Mouse (Mus musculus): ENCODE results near the gene Ctrb1. TPM values are rescaled to one million over a fixed set of nuclear protein-coding genes. Genes with fewer than 3 reads are reported as not detected.

The Ctrb1 gene
- polyA plus RNA-seq, 1 experiment from 2014 or later = not detected

- no peak overlapping the region for H3K9ac ChIP-seq (replicated peaks; ENCODE audit: low read depth, low read length)
- H3K9me3 ChIP-seq (ENCODE audit: control insufficient read depth, low read length) = no peaks in the 10 kb centered on the region
- no peak overlapping the region for H3K4me3 ChIP-seq (ENCODE audit: low read depth, low read length)
- H3K27ac ChIP-seq (ENCODE audit: low read depth, low read length) = 0 out of 2 replicates have a peak overlapping the region, but pooled peaks have one; percentile 28
- ATAC-seq (ENCODE audit: low read depth) = no peak
- H3K4me2 ChIP-seq (ENCODE audit: low read depth, low read length) = no peak overlapping the region
- H3K36me3 ChIP-seq (ENCODE audit: control insufficient read depth, insufficient read depth, low read length) = peaks cover 47% of the 10 kb centered on the region
- no peaks in the 10 kb centered on the region for H3K27me3 ChIP-seq (ENCODE audit: control insufficient read depth, insufficient read depth, low read length)
- peaks cover 22% of the 10 kb centered on the region for H3K4me1 ChIP-seq (ENCODE audit: control insufficient read depth, insufficient read depth, low read length)
- WGBS = 80% methylated on average over 6 of the region's 6 CpGs
Observed at GRCm38 (mm10) chr8:111712588-111712987, 21.8 kb upstream of the Ctrb1 start.

DNA sequence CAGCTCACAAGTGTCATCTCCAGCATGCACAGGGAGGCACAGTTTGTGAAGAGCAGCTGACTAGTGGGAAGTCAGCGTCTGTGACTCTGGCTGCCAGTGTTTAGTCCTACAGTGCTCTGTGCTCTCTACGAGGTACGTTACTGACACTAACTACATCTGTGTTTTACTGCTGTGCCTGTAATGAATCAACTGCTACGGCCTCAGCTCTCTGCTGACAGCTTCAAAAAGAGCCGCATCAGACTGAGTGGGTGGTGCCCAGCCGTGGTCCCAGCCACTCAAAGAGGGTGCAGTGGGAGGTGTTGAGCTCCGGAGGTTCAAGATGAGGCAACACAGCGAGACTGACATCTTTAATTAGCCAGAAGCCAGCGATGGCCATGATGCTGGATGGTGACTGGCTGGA lies 21.3 kb upstream of the Ctrb1 start:
- Histone ChIP-seq H3K36me3 (ENCODE audit: control insufficient read depth, insufficient read depth, low read length) (peaks cover 47% of the 10 kb centered on the region), H3K27me3 (ENCODE audit: control insufficient read depth, insufficient read depth, low read length) (no peaks in the 10 kb centered on the region), H3K4me2 (ENCODE audit: low read depth, low read length) (no peak overlapping the region), H3K27ac (ENCODE audit: low read depth, low read length) (no peak overlapping the region), H3K9me3 (ENCODE audit: control insufficient read depth, low read length) (no peaks in the 10 kb centered on the region), H3K4me3 (ENCODE audit: low read depth, low read length) (no peak overlapping the region), H3K9ac (replicated peaks; ENCODE audit: low read depth, low read length) (no peak overlapping the region), H3K4me1 (ENCODE audit: control insufficient read depth, insufficient read depth, low read length) (peaks cover 18% of the 10 kb centered on the region)
- WGBS = 54% methylated on average over 9 of the region's 9 CpGs
- no peak for ATAC-seq (ENCODE audit: low read depth)

DNA sequence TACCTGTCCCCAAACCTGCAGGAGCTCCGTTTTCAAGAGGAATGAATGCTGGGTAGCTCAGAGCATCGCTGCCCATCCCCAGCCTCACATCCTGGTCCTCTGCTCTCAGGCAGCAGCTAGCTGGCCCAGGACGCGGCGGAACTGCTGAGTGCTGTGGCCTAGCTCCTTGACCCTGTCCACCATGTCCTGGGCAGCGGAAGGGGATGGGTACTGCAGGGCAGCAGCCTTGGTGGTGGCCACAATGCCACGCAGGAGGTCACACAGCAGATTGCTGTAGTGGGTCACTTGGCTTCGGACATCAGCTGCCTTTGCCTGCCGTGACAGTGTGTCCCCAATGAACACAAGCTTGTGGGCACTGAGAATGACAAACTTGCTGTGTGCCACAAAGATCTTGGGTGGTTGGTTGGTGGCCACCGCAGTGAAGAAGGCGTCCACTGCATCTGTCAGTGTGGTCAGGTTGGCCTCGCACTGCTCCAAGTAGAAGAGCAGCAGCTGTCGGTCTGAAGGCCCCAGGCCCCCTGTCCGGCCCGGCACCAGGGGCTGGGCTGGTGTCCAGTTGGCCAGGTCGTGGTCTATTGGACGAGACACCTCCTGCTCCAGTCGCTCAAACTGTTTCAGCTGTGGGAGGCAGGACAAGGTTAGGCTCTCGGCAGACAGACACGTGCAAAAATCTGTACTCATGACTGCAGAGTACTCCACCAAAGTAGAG lies 20.1 kb upstream of the Ctrb1 start:
- H3K36me3 ChIP-seq (ENCODE audit: control insufficient read depth, insufficient read depth, low read length) = peaks cover 47% of the 10 kb centered on the region

DNA sequence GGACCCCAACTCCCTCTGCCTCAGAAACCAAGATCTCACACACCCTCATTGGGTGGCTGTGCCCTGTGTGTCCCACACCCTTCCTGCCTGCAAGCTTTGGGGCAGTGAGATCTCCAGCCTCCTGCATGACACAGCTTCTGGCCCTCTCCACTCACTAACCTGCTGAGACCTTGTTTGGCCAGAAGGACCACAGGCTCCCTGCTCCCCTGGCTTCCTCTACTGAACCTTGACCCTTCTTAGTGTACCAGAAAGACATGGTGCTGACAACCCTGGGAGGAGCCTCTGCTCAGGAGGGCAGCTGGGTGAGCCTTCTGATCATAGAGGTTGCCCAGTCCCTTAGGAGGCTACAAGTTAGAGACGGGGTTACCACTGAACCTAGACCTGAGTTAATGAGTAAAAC lies 18.4 kb upstream of the Ctrb1 start:
- no peaks in the 10 kb centered on the region for H3K27me3 ChIP-seq (ENCODE audit: control insufficient read depth, insufficient read depth, low read length)
- H3K9me3 ChIP-seq (ENCODE audit: control insufficient read depth, low read length) = no peaks in the 10 kb centered on the region
- no peak overlapping the region for H3K4me2 ChIP-seq (ENCODE audit: low read depth, low read length)
- H3K4me1 ChIP-seq (ENCODE audit: control insufficient read depth, insufficient read depth, low read length) = no peaks in the 10 kb centered on the region
- H3K4me3 ChIP-seq (ENCODE audit: low read depth, low read length) = no peak overlapping the region
- no peak overlapping the region for H3K27ac ChIP-seq (ENCODE audit: low read depth, low read length)
- no peak for ATAC-seq (ENCODE audit: low read depth)
- 95% methylated on average over 1 of the region's 1 CpGs for WGBS
- H3K9ac ChIP-seq (replicated peaks; ENCODE audit: low read depth, low read length) = no peak overlapping the region
- peaks cover 47% of the 10 kb centered on the region for H3K36me3 ChIP-seq (ENCODE audit: control insufficient read depth, insufficient read depth, low read length)

More for the DNA sequence above, 20.1 kb upstream of the Ctrb1 start:
- Histone ChIP-seq H3K27me3 (ENCODE audit: control insufficient read depth, insufficient read depth, low read length) (no peaks in the 10 kb centered on the region), H3K9me3 (ENCODE audit: control insufficient read depth, low read length) (no peaks in the 10 kb centered on the region), H3K4me2 (ENCODE audit: low read depth, low read length) (no peak overlapping the region), H3K4me1 (ENCODE audit: control insufficient read depth, insufficient read depth, low read length) (peaks cover 6% of the 10 kb centered on the region), H3K4me3 (ENCODE audit: low read depth, low read length) (no peak overlapping the region), H3K27ac (ENCODE audit: low read depth, low read length) (no peak overlapping the region), H3K9ac (replicated peaks; ENCODE audit: low read depth, low read length) (no peak overlapping the region)
- no peak for ATAC-seq (ENCODE audit: low read depth)
- WGBS = 94% methylated on average over 20 of the region's 20 CpGs

DNA sequence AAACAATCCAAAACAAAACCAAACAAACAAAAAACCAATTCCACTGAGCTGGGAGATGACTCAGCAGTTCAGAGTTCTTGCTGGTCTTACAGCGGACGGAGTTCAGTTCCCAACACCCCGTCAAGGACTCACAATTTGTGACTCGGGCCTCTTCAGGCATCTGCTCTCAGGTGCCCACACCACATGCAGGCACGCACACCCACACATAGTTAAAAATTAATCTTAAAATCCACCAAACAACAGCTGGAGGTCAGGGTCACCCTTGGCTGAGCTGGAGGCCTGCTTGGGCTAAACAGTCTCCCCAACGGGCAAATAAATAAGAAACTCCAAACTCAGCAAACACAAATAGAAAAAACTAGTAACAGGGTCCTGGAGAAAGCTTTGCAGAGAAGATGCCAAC lies 17.5 kb upstream of the Ctrb1 start:
- Histone ChIP-seq H3K27me3 (ENCODE audit: control insufficient read depth, insufficient read depth, low read length) (no peaks in the 10 kb centered on the region), H3K27ac (ENCODE audit: low read depth, low read length) (no peak overlapping the region), H3K4me3 (ENCODE audit: low read depth, low read length) (no peak overlapping the region), H3K36me3 (ENCODE audit: control insufficient read depth, insufficient read depth, low read length) (peaks cover 39% of the 10 kb centered on the region), H3K4me2 (ENCODE audit: low read depth, low read length) (no peak overlapping the region), H3K9ac (replicated peaks; ENCODE audit: low read depth, low read length) (no peak overlapping the region), H3K4me1 (ENCODE audit: control insufficient read depth, insufficient read depth, low read length) (no peaks in the 10 kb centered on the region), H3K9me3 (ENCODE audit: control insufficient read depth, low read length) (no peaks in the 10 kb centered on the region)
- no peak for ATAC-seq (ENCODE audit: low read depth)
- WGBS = 93% methylated on average over 6 of the region's 6 CpGs

- WGBS = 65% methylated on average over 5 of the region's 5 CpGs
- Histone ChIP-seq H3K9me3 (ENCODE audit: control insufficient read depth, low read length) (no peaks in the 10 kb centered on the region), H3K27ac (ENCODE audit: low read depth, low read length) (no peak overlapping the region), H3K27me3 (ENCODE audit: control insufficient read depth, insufficient read depth, low read length) (no peaks in the 10 kb centered on the region), H3K4me1 (ENCODE audit: control insufficient read depth, insufficient read depth, low read length) (no peaks in the 10 kb centered on the region), H3K36me3 (ENCODE audit: control insufficient read depth, insufficient read depth, low read length) (peaks cover 15% of the 10 kb centered on the region), H3K9ac (replicated peaks; ENCODE audit: low read depth, low read length) (no peak overlapping the region), H3K4me3 (ENCODE audit: low read depth, low read length) (no peak overlapping the region), H3K4me2 (ENCODE audit: low read depth, low read length) (no peak overlapping the region)
- no peak for ATAC-seq (ENCODE audit: low read depth)
Observed at GRCm38 (mm10) chr8:111705699-111706098, 14.9 kb upstream of the Ctrb1 start.

DNA sequence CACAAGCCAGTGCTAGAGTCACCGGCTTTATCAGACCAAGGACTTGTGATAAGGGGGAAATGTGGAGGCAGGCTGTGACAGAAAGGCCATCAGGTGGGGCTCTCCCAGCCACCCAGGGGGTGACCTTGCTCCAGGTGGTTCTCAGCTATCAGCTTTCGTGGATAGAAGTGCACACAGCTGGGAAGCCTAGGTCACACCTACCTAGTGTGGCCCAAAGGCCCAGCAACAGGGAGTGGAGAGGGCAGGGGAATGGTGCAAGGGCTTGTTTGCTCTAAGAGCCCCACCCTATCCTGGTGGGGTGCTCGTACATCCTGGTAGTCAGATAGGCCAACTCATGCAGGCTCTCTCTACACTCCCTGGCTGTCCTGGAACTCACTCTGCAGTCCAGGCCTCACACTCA lies 14.4 kb upstream of the Ctrb1 start:
- no peak overlapping the region for H3K9ac ChIP-seq (replicated peaks; ENCODE audit: low read depth, low read length)

GRCm38 (mm10) chr8:111704585-111704984 lies 13.8 kb upstream of the Ctrb1 start:
- ATAC-seq (ENCODE audit: low read depth) = no peak
- no peaks in the 10 kb centered on the region for H3K9me3 ChIP-seq (ENCODE audit: control insufficient read depth, low read length)
- WGBS = 93% methylated on average over 12 of the region's 12 CpGs
- H3K4me2 ChIP-seq (ENCODE audit: low read depth, low read length) = no peak overlapping the region
- no peaks in the 10 kb centered on the region for H3K4me1 ChIP-seq (ENCODE audit: control insufficient read depth, insufficient read depth, low read length)
- H3K27ac ChIP-seq (ENCODE audit: low read depth, low read length) = no peak overlapping the region
- H3K4me3 ChIP-seq (ENCODE audit: low read depth, low read length) = no peak overlapping the region
- no peaks in the 10 kb centered on the region for H3K27me3 ChIP-seq (ENCODE audit: control insufficient read depth, insufficient read depth, low read length)
- peaks cover 6% of the 10 kb centered on the region; the same call in 1 of the 2 replicates for H3K36me3 ChIP-seq (ENCODE audit: control insufficient read depth, insufficient read depth, low read length)
- H3K9ac ChIP-seq (replicated peaks; ENCODE audit: low read depth, low read length) = no peak overlapping the region

More for the DNA sequence above, 14.4 kb upstream of the Ctrb1 start:
- no peaks in the 10 kb centered on the region for H3K27me3 ChIP-seq (ENCODE audit: control insufficient read depth, insufficient read depth, low read length)
- H3K9me3 ChIP-seq (ENCODE audit: control insufficient read depth, low read length) = no peaks in the 10 kb centered on the region
- no peaks in the 10 kb centered on the region for H3K4me1 ChIP-seq (ENCODE audit: control insufficient read depth, insufficient read depth, low read length)
- no peak overlapping the region for H3K27ac ChIP-seq (ENCODE audit: low read depth, low read length)
- ATAC-seq (ENCODE audit: low read depth) = no peak
- peaks cover 10% of the 10 kb centered on the region for H3K36me3 ChIP-seq (ENCODE audit: control insufficient read depth, insufficient read depth, low read length)
- no peak overlapping the region for H3K4me3 ChIP-seq (ENCODE audit: low read depth, low read length)
- no peak overlapping the region for H3K4me2 ChIP-seq (ENCODE audit: low read depth, low read length)
- WGBS = 85% methylated on average over 3 of the region's 3 CpGs

DNA sequence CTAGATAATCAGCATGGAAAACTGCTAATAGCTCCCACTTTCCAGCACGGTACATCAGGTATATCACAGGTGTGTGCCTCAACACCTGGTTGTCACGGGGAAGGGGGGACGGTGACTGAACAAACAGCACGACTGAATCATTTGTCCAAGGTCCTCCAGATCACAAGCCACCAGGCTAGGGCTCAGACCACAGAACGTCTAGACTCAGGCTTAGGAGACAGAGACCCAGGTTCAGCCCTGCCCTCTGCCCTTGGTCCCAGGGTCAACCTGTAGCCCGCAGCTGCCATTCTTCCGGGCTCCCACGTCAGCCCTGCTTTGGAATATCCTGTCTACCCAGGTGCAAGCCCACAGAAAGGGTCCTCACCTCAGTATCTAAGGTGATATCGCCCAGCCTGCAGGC lies 10.6 kb upstream of the Ctrb1 start:
- ATAC-seq (ENCODE audit: low read depth) = no peak
- Histone ChIP-seq H3K27me3 (ENCODE audit: control insufficient read depth, insufficient read depth, low read length) (no peaks in the 10 kb centered on the region), H3K4me1 (ENCODE audit: control insufficient read depth, insufficient read depth, low read length) (no peaks in the 10 kb centered on the region), H3K36me3 (ENCODE audit: control insufficient read depth, insufficient read depth, low read length) (no peaks in the 10 kb centered on the region), H3K27ac (ENCODE audit: low read depth, low read length) (no peak overlapping the region), H3K4me3 (ENCODE audit: low read depth, low read length) (no peak overlapping the region), H3K4me2 (ENCODE audit: low read depth, low read length) (no peak overlapping the region), H3K9ac (replicated peaks; ENCODE audit: low read depth, low read length) (no peak overlapping the region), H3K9me3 (ENCODE audit: control insufficient read depth, low read length) (no peaks in the 10 kb centered on the region)
- 83% methylated on average over 9 of the region's 9 CpGs for WGBS
